Mouse (Mus musculus) WW6 (cell line): ENCODE measurements at regions not wholly inside any gene's neighbourhood (a gene's known extent, or its start where the extent isn't known, plus 50 kb on each side); places are given as distances from the start of the nearest gene placed in this dataset.

Experiments
- DNase-seq: peaks from one replicate; pipeline ENCODE4 v3.0.0-alpha.2; 2013; ENCODE audit warnings: low read depth, low spot score

GRCm38 (mm10) chr14:48330965-48331622 is 114.8 kb upstream of the Tmem260 start:
- DNase-seq = no peak

GRCm38 (mm10) chr14:48331623-48332000 is 114.3 kb upstream of the Tmem260 start:
- no peak for DNase-seq

GRCm38 (mm10) chr14:48332193-48332592 is 113.7 kb upstream of the Tmem260 start:
- DNase-seq = no peak

- no peak for DNase-seq
Measured at GRCm38 (mm10) chr14:48332660-48333059, 113.3 kb upstream of the Tmem260 start.

GRCm38 (mm10) chr14:48334106-48334809 is 111.7 kb upstream of the Tmem260 start:
- DNase-seq = no peak

GRCm38 (mm10) chr14:48339434-48339833 is 106.5 kb upstream of the Tmem260 start:
- no peak for DNase-seq

- DNase-seq = no peak
Measured at GRCm38 (mm10) chr14:48342944-48343343, 103.0 kb upstream of the Tmem260 start.

- DNase-seq = no peak
Measured at GRCm38 (mm10) chr14:48345956-48346355, 100.0 kb upstream of the Tmem260 start.

- no peak for DNase-seq
Measured at GRCm38 (mm10) chr14:48349392-48350044, 96.4 kb upstream of the Tmem260 start.

- DNase-seq = no peak
Measured at GRCm38 (mm10) chr14:48351652-48352051, 94.3 kb upstream of the Tmem260 start.

GRCm38 (mm10) chr14:48352825-48353224 is 93.1 kb upstream of the Tmem260 start:
- DNase-seq = no peak

GRCm38 (mm10) chr14:48354176-48354575 is 91.7 kb upstream of the Tmem260 start:
- DNase-seq = no peak

GRCm38 (mm10) chr14:48357441-48357840 is 88.5 kb upstream of the Tmem260 start:
- DNase-seq = no peak

- DNase-seq = no peak
Measured at GRCm38 (mm10) chr14:48358487-48359159, 87.3 kb upstream of the Tmem260 start.

GRCm38 (mm10) chr14:48361820-48362219 is 84.1 kb upstream of the Tmem260 start:
- DNase-seq = no peak

GRCm38 (mm10) chr14:48367006-48367405 is 78.9 kb upstream of the Tmem260 start:
- DNase-seq = peak; percentile 50

GRCm38 (mm10) chr14:48370322-48370721 is 75.6 kb upstream of the Tmem260 start:
- no peak for DNase-seq

- no peak for DNase-seq
Measured at GRCm38 (mm10) chr14:48371766-48372165, 74.2 kb upstream of the Tmem260 start.

- no peak for DNase-seq
Measured at GRCm38 (mm10) chr14:48376112-48376511, 69.8 kb upstream of the Tmem260 start.
